Mouse (Mus musculus) intestine, embryonic 15.5 days (tissue): Measurements from ENCODE around the gene Prrt4. TPM values are rescaled to one million over a fixed set of nuclear protein-coding genes. Genes with fewer than 3 reads are reported as not detected.

Experiments used
- ATAC-seq: fragments of 200-750 bp; cut with Nextera tagmentation; 2 replicates; pipeline ENCODE4 v1.8.0; 2017; ENCODE audit warnings: moderate TSS enrichment, moderate library complexity
- H3K27ac ChIP-seq: fragments of 300-500 bp; sonication (generic); 2 replicates; pipeline ENCODE4 v1.5.1; 2015; ENCODE audit warnings: mild to moderate bottlenecking, inconsistent platforms
- H3K27me3 ChIP-seq: fragments of 300-500 bp; sonication (generic); replicated peaks from 2 replicates; pipeline ENCODE4 v1.6.1; 2015; ENCODE audit warnings: inconsistent platforms
- H3K36me3 ChIP-seq: fragments of 300-500 bp; sonication (generic); 2 replicates; pipeline ENCODE4 v1.6.1; 2015; ENCODE audit warnings: inconsistent platforms
- H3K4me1 ChIP-seq: fragments of 300-500 bp; sonication (generic); replicated peaks from 2 replicates; pipeline ENCODE4 v1.6.1; 2015; ENCODE audit warnings: inconsistent platforms
- H3K4me2 ChIP-seq: fragments of 300-500 bp; sonication (generic); replicated peaks from 2 replicates; pipeline ENCODE4 v1.6.1; 2015; ENCODE audit warnings: mild to moderate bottlenecking, inconsistent platforms
- H3K4me3 ChIP-seq: fragments of 300-500 bp; sonication (generic); replicated peaks from 2 replicates; pipeline ENCODE4 v1.5.1; 2015; ENCODE audit warnings: inconsistent platforms
- H3K9ac ChIP-seq: fragments of 300-500 bp; sonication (generic); 2 replicates; pipeline ENCODE4 v1.6.1; 2015; ENCODE audit warnings: inconsistent platforms
- H3K9me3 ChIP-seq: fragments of 300-500 bp; sonication (generic); 2 replicates; pipeline ENCODE4 v1.6.1; 2016; ENCODE audit warnings: inconsistent platforms
- WGBS: fragments of 180-500 bp; shearing (Covaris S2); methylation state at CpG from one replicate; pipeline ENCODE4 v1.1.7; 2015; 5-methylcytosine and 5-hydroxymethylcytosine counted together
- polyA plus RNA-seq: library from polyadenylated mRNA; unstranded; fragments of >200 nt; fragmentation: Nextera tagmentation; extraction: Ambion mirVana; gene quantifications from 2 replicates; pipeline ENCODE4 v1.2.1, GENCODE M21; 2015

Gene Prrt4
- polyA plus RNA-seq, 1 experiment from 2014 or later, result 0.50 TPM

- ATAC-seq, result no peak
- peaks cover 21% of the 10 kb centered on the region for H3K36me3 ChIP-seq
- no peak overlapping the region for H3K4me3 ChIP-seq
These were observed 46.3 kb downstream of the Prrt4 start for GRCm38 (mm10) chr6:29133100-29133499.

GRCm38 (mm10) chr6:29126878-29127426 lies 52.4 kb downstream of the Prrt4 start:
- 87% methylated on average over 7 of the region's 7 CpGs for WGBS
- Histone ChIP-seq H3K27me3 (no peaks in the 10 kb centered on the region), H3K27ac (no peak overlapping the region), H3K9me3 (no peaks in the 10 kb centered on the region), H3K4me2 (no peak overlapping the region), H3K4me3 (no peak overlapping the region), H3K9ac (no peak overlapping the region), H3K4me1 (no peaks in the 10 kb centered on the region), H3K36me3 (peaks cover 12% of the 10 kb centered on the region)
- no peak for ATAC-seq

More at GRCm38 (mm10) chr6:29133100-29133499, 46.3 kb downstream of the Prrt4 start:
- Histone ChIP-seq H3K9me3 (no peaks in the 10 kb centered on the region), H3K4me1 (no peaks in the 10 kb centered on the region), H3K27ac (no peak overlapping the region), H3K4me2 (no peak overlapping the region), H3K9ac (no peak overlapping the region), H3K27me3 (no peaks in the 10 kb centered on the region)
- 90% methylated on average over 9 of the region's 9 CpGs for WGBS

DNA sequence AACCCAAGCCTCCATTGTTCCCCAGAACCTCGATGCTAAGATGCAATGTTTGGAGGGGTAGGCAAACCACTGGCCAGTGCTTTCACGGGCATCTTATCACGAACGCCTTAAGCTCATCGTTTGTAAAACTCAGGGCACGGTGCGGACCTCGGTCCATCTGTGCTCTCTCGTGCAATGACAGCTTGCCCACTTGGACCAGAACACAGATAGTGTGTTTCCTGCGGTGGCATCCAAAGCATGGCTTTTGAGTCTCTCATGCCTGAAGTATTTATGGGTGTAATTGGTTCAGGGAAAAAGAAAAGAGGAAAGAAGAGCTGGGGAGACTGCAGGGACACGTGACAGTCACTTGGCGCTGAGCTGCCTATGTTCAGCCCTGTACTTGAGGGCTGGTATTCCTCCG lies 59.4 kb downstream of the Prrt4 start:
- no peaks in the 10 kb centered on the region for H3K9me3 ChIP-seq
- H3K27me3 ChIP-seq, result no peaks in the 10 kb centered on the region
- no peak overlapping the region for H3K4me2 ChIP-seq
- no peak overlapping the region for H3K4me3 ChIP-seq
- no peaks in the 10 kb centered on the region for H3K4me1 ChIP-seq
- WGBS, result 87% methylated on average over 13 of the region's 13 CpGs
- no peak overlapping the region for H3K9ac ChIP-seq
- ATAC-seq, result no peak
- H3K36me3 ChIP-seq, result peaks cover 4% of the 10 kb centered on the region; the same call in 1 of the 2 replicates
- H3K27ac ChIP-seq, result no peak overlapping the region

Other genes starting within 250 kb of the Prrt4 start
- gene Lep, start 119.4 kb downstream of the Prrt4 start, polyA plus RNA-seq, result not detected in 2 replicates
- gene Rbm28, start 14.6 kb downstream of the Prrt4 start, polyA plus RNA-seq, result 24.9 and 28.4 TPM in 2 replicates
- 44.7 and 44.8 TPM in 2 replicates for gene Impdh1, start 36.8 kb upstream of the Prrt4 start, polyA plus RNA-seq
- gene Hilpda, start 92.9 kb upstream of the Prrt4 start, polyA plus RNA-seq, result 32.4 and 34.6 TPM in 2 replicates
- 0.24 and 0.39 TPM in 2 replicates for gene Fam71f2, start 100.0 kb upstream of the Prrt4 start, polyA plus RNA-seq
- not detected in 2 replicates for gene Fam71f1, start 139.6 kb upstream of the Prrt4 start, polyA plus RNA-seq
- 289 and 306 TPM in 2 replicates for gene Calu, start 168.5 kb upstream of the Prrt4 start, polyA plus RNA-seq
- 0.29 and 0.53 TPM in 2 replicates for gene Opn1sw, start 208.9 kb upstream of the Prrt4 start, polyA plus RNA-seq
- gene Ccdc136, start 216.7 kb upstream of the Prrt4 start, polyA plus RNA-seq, result 7.4 and 7.7 TPM in 2 replicates